Mouse (Mus musculus) heart, postnatal 25 days (tissue): ENCODE data around the gene Dgkg. TPM values are rescaled to one million over a fixed set of nuclear protein-coding genes. Genes with fewer than 3 reads are reported as not detected.

Source experiments
- DNase-seq: peaks from one replicate; pipeline ENCODE4 v3.0.0; 2022; ENCODE audit warnings: low spot score
- intact Hi-C: fragments of 180-260 bp; cut with DNase I; formaldehyde crosslinking; loops from one replicate; pipeline ENCODE4 v1.15.1; 2025
- total RNA-seq, 2 experiments: library from RNA; stranded (reverse); gene quantifications; 2 replicates each; pipeline ENCODE4 v1.2.3; 2021

Dgkg gene
- total RNA-seq, 2 experiments from 2014 or later = 0.50 to 0.57 TPM

- no peak for DNase-seq
- intact Hi-C loops = no loop called here
Measured at GRCm38 (mm10) chr16:22508936-22509563, 148.0 kb downstream of the Dgkg start.

- intact Hi-C loops = loop anchor here (1.0 kb wide), 1 partner anchor 21 kb away; no protein-coding TSS in a partner anchor
- DNase-seq = no peak
Measured at GRCm38 (mm10) chr16:22505656-22506055, 151.4 kb downstream of the Dgkg start.

GRCm38 (mm10) chr16:22504851-22505250 is 152.2 kb downstream of the Dgkg start:
- intact Hi-C loops = loop anchor here (1.0 to 5.0 kb wide), 2 partner anchors 21 to 63 kb away; no protein-coding TSS in a partner anchor
- peak; percentile 26 for DNase-seq

- intact Hi-C loops = loop anchor here (5.0 kb wide), 1 partner anchor 62 kb away; no protein-coding TSS in a partner anchor
- DNase-seq = peak; percentile 15
Measured at GRCm38 (mm10) chr16:22504049-22504448, 153.0 kb downstream of the Dgkg start.

GRCm38 (mm10) chr16:22503467-22503866 is 153.6 kb downstream of the Dgkg start:
- intact Hi-C loops = loop anchor here (5.0 kb wide), 1 partner anchor 61 kb away; no protein-coding TSS in a partner anchor
- no peak for DNase-seq

DNA sequence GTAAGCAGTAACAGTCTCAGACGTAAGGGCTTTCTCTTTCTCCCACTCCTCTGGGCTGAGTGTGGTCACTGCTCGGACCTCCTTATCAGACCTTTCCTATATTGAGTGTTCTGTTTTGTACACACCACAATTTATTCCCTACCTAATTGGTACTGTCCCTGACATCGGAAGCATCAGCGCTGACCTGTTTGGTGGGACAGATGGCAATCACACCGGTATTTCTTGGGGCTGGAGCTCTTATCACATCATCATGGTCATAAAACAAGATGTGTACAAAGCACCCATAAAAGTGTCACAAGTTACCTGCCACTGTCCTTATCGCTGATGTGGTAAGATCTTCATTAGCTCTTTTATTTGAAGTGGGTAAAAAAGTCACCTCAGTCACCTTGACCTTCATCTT is 155.2 kb downstream of the Dgkg start:
- intact Hi-C loops = loop anchor here (5.0 kb wide), 1 partner anchor 60 kb away; no protein-coding TSS in a partner anchor
- DNase-seq = no peak

DNA sequence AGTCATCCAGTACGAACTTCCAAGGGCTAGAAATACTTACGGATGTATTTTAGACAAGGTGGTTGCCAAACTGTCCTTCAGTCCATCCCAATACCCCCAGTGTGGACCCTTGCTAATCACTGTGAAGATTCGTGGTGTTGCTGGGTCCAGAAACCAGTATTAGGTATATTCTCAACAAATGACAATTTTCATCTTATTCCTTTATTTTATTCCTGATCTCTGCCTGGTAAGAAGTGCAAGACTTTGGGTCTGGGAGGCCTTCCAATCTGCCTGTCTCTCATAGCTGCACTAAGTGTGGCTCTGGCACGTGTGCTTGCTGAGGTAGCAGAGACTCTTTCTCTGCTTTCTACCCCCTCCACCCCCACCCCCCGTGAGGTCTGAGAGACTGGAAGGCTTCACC is 156.5 kb downstream of the Dgkg start:
- intact Hi-C loops = loop anchor here (5.0 kb wide), 1 partner anchor 58 kb away; no protein-coding TSS in a partner anchor
- no peak for DNase-seq

- peak; percentile 9 for DNase-seq
Measured at GRCm38 (mm10) chr16:22499951-22500350, 157.1 kb downstream of the Dgkg start.

GRCm38 (mm10) chr16:22499447-22499846 is 157.6 kb downstream of the Dgkg start:
- intact Hi-C loops = no loop called here
- no peak for DNase-seq

More at GRCm38 (mm10) chr16:22499951-22500350, 157.1 kb downstream of the Dgkg start:
- intact Hi-C loops = loop anchor here (5.0 kb wide), 1 partner anchor 58 kb away; no protein-coding TSS in a partner anchor

DNA sequence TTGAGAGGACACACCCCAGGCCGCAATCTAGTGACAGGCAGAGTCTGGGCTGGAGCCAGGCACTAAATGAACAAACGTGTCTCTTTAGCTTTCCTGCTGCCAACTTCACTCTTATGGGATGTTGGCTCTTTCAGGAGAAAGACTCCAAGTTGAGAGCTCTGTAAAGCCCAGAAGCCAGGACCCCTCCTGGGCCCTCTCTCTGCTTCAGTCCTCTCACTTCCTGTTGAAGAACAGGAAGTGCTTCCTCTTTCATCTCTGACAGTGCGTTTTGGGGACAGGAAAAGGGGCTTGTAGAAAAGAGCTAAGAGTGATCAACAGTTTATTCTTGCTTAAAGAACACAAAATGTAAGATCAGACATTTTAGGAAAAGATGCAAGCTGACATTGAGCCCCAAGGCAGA is 159.0 kb downstream of the Dgkg start:
- no peak for DNase-seq
- intact Hi-C loops = no loop called here

GRCm38 (mm10) chr16:22495259-22495658 is 161.8 kb downstream of the Dgkg start:
- intact Hi-C loops = no loop called here
- no peak for DNase-seq

DNA sequence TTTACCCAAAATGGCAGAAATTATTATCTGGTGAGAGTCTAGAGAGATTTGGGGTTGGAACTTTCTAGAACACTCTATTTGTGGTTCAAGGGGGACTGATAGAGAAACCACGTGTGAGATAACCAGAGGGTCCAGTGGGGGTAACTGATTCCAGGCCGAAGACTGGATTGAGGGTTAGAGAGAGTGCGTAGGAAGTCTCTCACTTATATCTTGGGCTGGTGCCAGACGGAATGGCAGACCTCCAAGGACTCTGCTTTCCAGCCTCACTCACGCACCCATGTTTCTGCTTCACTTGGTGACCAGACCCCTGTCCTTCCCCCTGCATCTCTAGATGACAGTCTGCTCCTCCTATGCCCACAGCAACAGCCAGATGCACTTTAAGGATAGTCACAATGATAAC is 162.2 kb downstream of the Dgkg start:
- DNase-seq = no peak

DNA sequence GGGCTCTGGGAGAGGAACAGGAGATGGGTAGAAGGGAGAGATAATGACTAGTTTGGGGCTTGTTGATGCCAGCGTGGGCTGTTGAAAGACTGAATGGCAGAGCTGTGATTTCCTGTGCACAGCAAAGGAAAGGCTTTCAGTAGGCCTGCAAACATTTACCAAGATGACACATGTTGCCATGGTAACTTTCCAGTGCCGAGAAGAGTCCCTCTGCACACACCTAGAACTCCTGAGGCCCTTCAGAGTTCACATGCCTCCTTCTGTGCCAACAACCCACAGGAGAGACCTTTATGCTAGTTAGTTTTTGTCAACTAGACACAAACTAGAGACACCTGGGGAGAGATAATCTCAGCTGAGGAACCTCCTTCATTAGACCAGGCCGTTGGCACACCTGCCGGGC is 163.6 kb downstream of the Dgkg start:
- DNase-seq = no peak
- intact Hi-C loops = no loop called here

More for the DNA sequence above, 162.2 kb downstream of the Dgkg start:
- intact Hi-C loops = no loop called here

- no peak for DNase-seq
- intact Hi-C loops = no loop called here
Measured at GRCm38 (mm10) chr16:22491446-22492166, 165.4 kb downstream of the Dgkg start.

- no peak for DNase-seq
- intact Hi-C loops = no loop called here
Measured at GRCm38 (mm10) chr16:22483900-22484299, 173.1 kb downstream of the Dgkg start.

DNA sequence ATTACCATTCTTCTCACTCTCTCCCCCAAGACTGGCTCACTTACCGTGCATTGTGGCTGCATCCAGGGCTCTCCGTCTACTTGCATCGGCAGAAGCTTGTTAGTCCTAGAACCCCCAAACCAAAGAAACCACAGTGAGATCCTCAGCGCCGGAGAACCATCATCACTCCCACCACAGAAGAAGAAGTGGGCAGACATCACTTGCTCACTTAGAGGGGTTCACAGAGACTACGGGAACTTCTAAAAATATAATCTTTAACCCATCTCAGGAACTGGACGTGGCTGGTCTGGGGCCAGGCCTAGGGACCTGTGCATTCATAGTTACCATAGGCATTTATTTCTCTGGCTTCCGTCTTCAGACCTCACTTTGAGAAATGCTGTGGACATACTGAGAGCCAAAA is 177.7 kb downstream of the Dgkg start:
- DNase-seq = no peak
- intact Hi-C loops = no loop called here

DNA sequence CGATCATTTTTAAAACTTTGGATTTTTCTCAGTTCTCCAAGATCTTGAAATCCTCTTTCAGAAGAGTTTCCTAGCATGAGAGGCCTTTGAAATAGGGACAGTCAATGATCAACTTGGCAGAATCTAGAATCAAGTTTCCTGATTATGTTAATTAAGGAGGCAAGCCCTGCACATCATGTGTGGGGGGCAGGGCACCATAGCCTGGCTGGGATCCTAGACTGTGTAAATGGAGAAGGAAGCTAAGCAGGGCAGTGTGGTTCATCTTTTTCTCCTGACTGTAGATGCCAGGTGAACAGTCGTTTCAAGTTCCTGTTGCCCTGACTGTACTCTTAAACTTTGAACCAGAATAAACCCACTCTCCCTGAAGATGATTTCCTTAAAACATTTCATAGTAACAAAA is 185.3 kb downstream of the Dgkg start:
- no peak for DNase-seq
- intact Hi-C loops = no loop called here

- intact Hi-C loops = no loop called here
- no peak for DNase-seq
Measured at GRCm38 (mm10) chr16:22469385-22469784, 187.6 kb downstream of the Dgkg start.

GRCm38 (mm10) chr16:22467111-22467510 is 189.9 kb downstream of the Dgkg start:
- intact Hi-C loops = no loop called here
- no peak for DNase-seq

- no peak for DNase-seq
- intact Hi-C loops = no loop called here
Measured at GRCm38 (mm10) chr16:22466381-22466780, 190.6 kb downstream of the Dgkg start.

GRCm38 (mm10) chr16:22462220-22462619 is 194.8 kb downstream of the Dgkg start:
- intact Hi-C loops = no loop called here
- DNase-seq = no peak
